Mouse (Mus musculus) forebrain, embryonic 11.5 days (tissue): ENCODE measurements around the gene Tek. TPM values are rescaled to one million over a fixed set of nuclear protein-coding genes. Genes with fewer than 3 reads are reported as not detected.

ENCODE experiments used
- ATAC-seq: fragments of 200-750 bp; cut with Nextera tagmentation; replicated peaks from 2 replicates; pipeline ENCODE4 v1.8.0; 2017; ENCODE audit warnings: moderate TSS enrichment; ENCODE audit not compliant: low FRiP score
- DNase-seq: peaks from one replicate; pipeline ENCODE4 v3.0.0-alpha.2; 2017; ENCODE audit warnings: low spot score
- H3K27ac ChIP-seq: fragments of 300-500 bp; sonication (generic); 2 replicates; pipeline ENCODE4 v1.5.1; 2014; ENCODE audit warnings: low read depth, low read length
- H3K27me3 ChIP-seq: fragments of 300-500 bp; sonication (generic); 2 replicates; pipeline ENCODE4 v1.6.1; 2014; ENCODE audit warnings: mild to moderate bottlenecking, low read length, mixed read lengths; ENCODE audit not compliant: control insufficient read depth, insufficient read depth
- H3K36me3 ChIP-seq: fragments of 300-500 bp; sonication (generic); 2 replicates; pipeline ENCODE4 v1.6.1; 2014; ENCODE audit warnings: mild to moderate bottlenecking, low read length, moderate library complexity, mixed read lengths; ENCODE audit not compliant: control insufficient read depth, insufficient read depth
- H3K4me1 ChIP-seq: fragments of 300-500 bp; sonication (generic); replicated peaks from 2 replicates; pipeline ENCODE4 v1.6.1; 2014; ENCODE audit warnings: low read length, mixed read lengths; ENCODE audit not compliant: control insufficient read depth, insufficient read depth
- H3K4me2 ChIP-seq: fragments of 300-500 bp; sonication (generic); 2 replicates; pipeline ENCODE4 v1.6.1; 2014; ENCODE audit warnings: low read depth, mild to moderate bottlenecking, low read length, moderate library complexity, mixed read lengths; ENCODE audit not compliant: severe bottlenecking
- H3K4me3 ChIP-seq: fragments of 300-500 bp; sonication (generic); 2 replicates; pipeline ENCODE4 v1.5.1; 2014; ENCODE audit warnings: low read depth, low read length
- H3K9ac ChIP-seq: fragments of 300-500 bp; sonication (generic); 2 replicates; pipeline ENCODE4 v1.6.1; 2014; ENCODE audit warnings: low read length
- H3K9me3 ChIP-seq: fragments of 300-500 bp; sonication (generic); 2 replicates; pipeline ENCODE4 v1.6.1; 2016; ENCODE audit warnings: low read length, mixed read lengths; ENCODE audit not compliant: control insufficient read depth
- WGBS: fragments of 180-500 bp; shearing (Covaris S2); extraction: QIAGEN DNeasy Blood & Tissue Kit; methylation state at CpG from one replicate; pipeline ENCODE4 v1.1.7; 2014; 5-methylcytosine and 5-hydroxymethylcytosine counted together
- polyA plus RNA-seq: library from polyadenylated mRNA; unstranded; fragments of >200 nt; fragmentation: Nextera tagmentation; extraction: Ambion mirVana; gene quantifications from 2 replicates; pipeline ENCODE4 v1.2.1, GENCODE M21; 2014

Tek gene
- polyA plus RNA-seq, 1 experiment from 2014 or later, result 9.4 TPM

GRCm38 (mm10) chr4:94766176-94766575 is 27.1 kb downstream of the Tek start:
- Histone ChIP-seq H3K9me3 (no peaks in the 10 kb centered on the region), H3K27ac (no peak overlapping the region)
- WGBS, result 82% methylated on average over 7 of the region's 7 CpGs

GRCm38 (mm10) chr4:94768624-94769023 is 29.5 kb downstream of the Tek start:
- Histone ChIP-seq H3K9me3 (no peaks in the 10 kb centered on the region), H3K4me3 (no peak overlapping the region), H3K9ac (no peak overlapping the region), H3K4me2 (no peak overlapping the region), H3K27ac (no peak overlapping the region), H3K36me3 (no peaks in the 10 kb centered on the region), H3K27me3 (no peaks in the 10 kb centered on the region), H3K4me1 (no peaks in the 10 kb centered on the region)
- no peak for ATAC-seq
- no peak for DNase-seq
- WGBS, result 77% methylated on average over 3 of the region's 3 CpGs

More at GRCm38 (mm10) chr4:94766176-94766575, 27.1 kb downstream of the Tek start:
- Histone ChIP-seq H3K9ac (no peak overlapping the region), H3K27me3 (no peaks in the 10 kb centered on the region), H3K4me2 (no peak overlapping the region), H3K4me1 (no peaks in the 10 kb centered on the region), H3K36me3 (no peaks in the 10 kb centered on the region), H3K4me3 (no peak overlapping the region)
- DNase-seq (no peak), ATAC-seq (no peak)

GRCm38 (mm10) chr4:94781043-94781442 is 42.0 kb downstream of the Tek start:
- WGBS, result 91% methylated on average over 5 of the region's 5 CpGs
- Histone ChIP-seq H3K4me1 (no peaks in the 10 kb centered on the region), H3K4me2 (no peak overlapping the region), H3K27ac (no peak overlapping the region), H3K27me3 (no peaks in the 10 kb centered on the region), H3K9me3 (no peaks in the 10 kb centered on the region), H3K4me3 (no peak overlapping the region), H3K36me3 (no peaks in the 10 kb centered on the region), H3K9ac (no peak overlapping the region)
- DNase-seq (no peak), ATAC-seq (no peak)

GRCm38 (mm10) chr4:94785921-94786320 is 46.8 kb downstream of the Tek start:
- Histone ChIP-seq H3K27ac (no peak overlapping the region), H3K4me2 (no peak overlapping the region), H3K4me3 (no peak overlapping the region), H3K9ac (no peak overlapping the region), H3K4me1 (no peaks in the 10 kb centered on the region), H3K36me3 (no peaks in the 10 kb centered on the region), H3K27me3 (no peaks in the 10 kb centered on the region), H3K9me3 (no peaks in the 10 kb centered on the region)
- 84% methylated on average over 2 of the region's 2 CpGs for WGBS
- no peak for ATAC-seq
- DNase-seq, result no peak

GRCm38 (mm10) chr4:94803187-94803586 is 64.1 kb downstream of the Tek start:
- ATAC-seq (no peak), DNase-seq (no peak)
- no peaks in the 10 kb centered on the region for H3K4me1 ChIP-seq
- H3K4me2 ChIP-seq, result no peak overlapping the region
- H3K9me3 ChIP-seq, result no peaks in the 10 kb centered on the region
- no peak overlapping the region for H3K9ac ChIP-seq
- 68% methylated on average over 1 of the region's 1 CpGs for WGBS
- no peaks in the 10 kb centered on the region for H3K36me3 ChIP-seq
- H3K27ac ChIP-seq, result no peak overlapping the region
- H3K27me3 ChIP-seq, result no peaks in the 10 kb centered on the region
- H3K4me3 ChIP-seq, result no peak overlapping the region

- Histone ChIP-seq H3K9ac (no peak overlapping the region), H3K4me3 (no peak overlapping the region), H3K36me3 (no peaks in the 10 kb centered on the region), H3K4me1 (no peaks in the 10 kb centered on the region), H3K27ac (no peak overlapping the region), H3K27me3 (no peaks in the 10 kb centered on the region), H3K9me3 (no peaks in the 10 kb centered on the region), H3K4me2 (no peak overlapping the region)
- DNase-seq (no peak), ATAC-seq (no peak)
- 74% methylated on average over 1 of the region's 1 CpGs for WGBS
Measured at GRCm38 (mm10) chr4:94810616-94811015, 71.5 kb downstream of the Tek start.

GRCm38 (mm10) chr4:94826891-94827290 is 87.8 kb downstream of the Tek start:
- no peak for DNase-seq
- ATAC-seq, result no peak
- Histone ChIP-seq H3K36me3 (no peaks in the 10 kb centered on the region), H3K4me2 (no peak overlapping the region), H3K4me1 (no peaks in the 10 kb centered on the region), H3K27me3 (no peaks in the 10 kb centered on the region), H3K9me3 (no peaks in the 10 kb centered on the region), H3K27ac (no peak overlapping the region), H3K9ac (no peak overlapping the region), H3K4me3 (no peak overlapping the region)
- WGBS, result 78% methylated on average over 1 of the region's 1 CpGs

GRCm38 (mm10) chr4:94827429-94827828 is 88.3 kb downstream of the Tek start:
- H3K9me3 ChIP-seq, result no peaks in the 10 kb centered on the region
- H3K27me3 ChIP-seq, result no peaks in the 10 kb centered on the region
- no peaks in the 10 kb centered on the region for H3K4me1 ChIP-seq
- H3K36me3 ChIP-seq, result no peaks in the 10 kb centered on the region
- H3K9ac ChIP-seq, result no peak overlapping the region
- DNase-seq, result no peak
- 25% methylated on average over 5 of the region's 5 CpGs for WGBS
- no peak overlapping the region for H3K27ac ChIP-seq
- H3K4me2 ChIP-seq, result no peak overlapping the region
- no peak overlapping the region for H3K4me3 ChIP-seq
- ATAC-seq, result no peak

GRCm38 (mm10) chr4:94829924-94830386 is 90.9 kb downstream of the Tek start:
- H3K36me3 ChIP-seq, result no peaks in the 10 kb centered on the region
- H3K4me2 ChIP-seq, result no peak overlapping the region
- no peak overlapping the region for H3K27ac ChIP-seq
- 68% methylated on average over 6 of the region's 6 CpGs for WGBS
- no peaks in the 10 kb centered on the region for H3K4me1 ChIP-seq
- ATAC-seq (no peak; the same call in 1 of the 2 replicates), DNase-seq (peak; percentile 46)
- H3K9me3 ChIP-seq, result no peaks in the 10 kb centered on the region
- H3K4me3 ChIP-seq, result no peak overlapping the region
- no peak overlapping the region for H3K9ac ChIP-seq
- H3K27me3 ChIP-seq, result no peaks in the 10 kb centered on the region
